Mouse (Mus musculus) cerebellum, adult 2 months (tissue): ENCODE results near the gene Iqce. TPM values are rescaled to one million over a fixed set of nuclear protein-coding genes. Genes with fewer than 3 reads are reported as not detected.
A peak's percentile ranks its signal among the peaks of the same experiment; 100 is the strongest.

Experiments used
- DNase-seq, 2 experiments: peaks; one replicate each; pipeline ENCODE4 v3.0.0; 2021
- H3K27ac ChIP-seq: fragments of 200-500 bp; 2 replicates; pipeline ENCODE4 v1.5.1; 2012; ENCODE audit warnings: low read length, control low read depth, inconsistent platforms; ENCODE audit not compliant: insufficient read depth
- H3K27me3 ChIP-seq: fragments of 200-500 bp; 2 replicates; pipeline ENCODE4 v1.6.1; 2012; ENCODE audit warnings: inconsistent platforms, mild to moderate bottlenecking, low read length, moderate library complexity; ENCODE audit not compliant: control insufficient read depth, insufficient read depth
- H3K4me1 ChIP-seq: fragments of 200-500 bp; 2 replicates; pipeline ENCODE4 v1.6.1; 2011; ENCODE audit warnings: low read length; ENCODE audit not compliant: control insufficient read depth, insufficient read depth
- H3K4me3 ChIP-seq: fragments of 200-500 bp; replicated peaks from 2 replicates; pipeline ENCODE3; 2011; ENCODE audit warnings: mild to moderate bottlenecking, low read depth, low read length, control low read depth; ENCODE audit not compliant: insufficient read depth
- CTCF ChIP-seq: fragments of 200-500 bp; IDR thresholded peaks from 2 replicates; pipeline ENCODE4 v1.5.1; 2011; ENCODE audit warnings: low read depth, mild to moderate bottlenecking, control low read depth, low read length, moderate library complexity, borderline replicate concordance; ENCODE audit not compliant: insufficient read depth
- POLR2A ChIP-seq: fragments of 200-500 bp; IDR thresholded peaks from 2 replicates; pipeline ENCODE4 v1.6.1; 2011; ENCODE audit warnings: low read length, control low read depth, borderline replicate concordance; ENCODE audit not compliant: insufficient read depth
- WGBS: fragments of 180-500 bp; shearing (Covaris S2); methylation state at CpG from one replicate; pipeline ENCODE4 v1.1.7; 2018; 5-methylcytosine and 5-hydroxymethylcytosine counted together
- polyA plus RNA-seq: library from polyadenylated mRNA; depleted of rRNA; stranded (reverse); fragments of >200 nt; gene quantifications from 2 replicates; pipeline ENCODE4 v1.2.3, GENCODE M21; 2012

The Iqce gene
- polyA plus RNA-seq, 1 experiment: 33.7 TPM

- WGBS: 39% methylated on average over 17 of the region's 17 CpGs
- Histone ChIP-seq H3K27ac (0 out of 2 replicates have a peak overlapping the region, but pooled peaks have one; percentile 2), H3K4me1 (peaks cover 8% of the 10 kb centered on the region), H3K27me3 (no peaks in the 10 kb centered on the region), H3K4me3 (no peak overlapping the region)
- no peak for TF ChIP-seq POLR2A
- TF ChIP-seq CTCF: no peak
- DNase-seq: peak in 1 of 2 experiments; percentile 48
These were observed 1.6 kb upstream of the Iqce start for GRCm38 (mm10) chr5:140703480-140704377.

GRCm38 (mm10) chr5:140702618-140703175 lies 519 bp upstream of the Iqce start:
- Histone ChIP-seq H3K4me3 (peak overlapping the region; percentile 59), H3K27me3 (no peaks in the 10 kb centered on the region), H3K4me1 (peaks cover 8% of the 10 kb centered on the region), H3K27ac (peak overlapping the region; percentile 17; the same call in 1 of the 2 replicates)
- TF ChIP-seq CTCF (no peak), POLR2A (no peak)
- 64% methylated on average over 19 of the region's 19 CpGs for WGBS
- DNase-seq: peak; percentile 18 to 38

GRCm38 (mm10) chr5:140701661-140702060 lies 517 bp downstream of the Iqce start:
- Histone ChIP-seq H3K27ac (0 out of 2 replicates have a peak overlapping the region, but pooled peaks have one; percentile 9), H3K4me3 (peak overlapping the region; percentile 59), H3K4me1 (peaks cover 8% of the 10 kb centered on the region), H3K27me3 (no peaks in the 10 kb centered on the region)
- no peak for TF ChIP-seq POLR2A
- TF ChIP-seq CTCF: no peak
- 1% methylated on average over 25 of the region's 25 CpGs for WGBS
- DNase-seq: no peak

- Histone ChIP-seq H3K27ac (no peak overlapping the region), H3K27me3 (no peaks in the 10 kb centered on the region), H3K4me3 (no peak overlapping the region), H3K4me1 (no peaks in the 10 kb centered on the region)
- 74% methylated on average over 9 of the region's 9 CpGs for WGBS
- TF ChIP-seq POLR2A: no peak
- TF ChIP-seq CTCF: no peak
- DNase-seq: peak in 1 of 2 experiments; percentile 15
These were observed 2.4 kb downstream of the Iqce start for GRCm38 (mm10) chr5:140699776-140700175.

- Histone ChIP-seq H3K27me3 (no peaks in the 10 kb centered on the region), H3K4me3 (no peak overlapping the region), H3K4me1 (no peaks in the 10 kb centered on the region), H3K27ac (no peak overlapping the region)
- no peak for DNase-seq
- TF ChIP-seq CTCF: no peak
- TF ChIP-seq POLR2A: no peak
- WGBS: 83% methylated on average over 7 of the region's 7 CpGs
These were observed 6.2 kb downstream of the Iqce start for GRCm38 (mm10) chr5:140695987-140696386.

- Histone ChIP-seq H3K27ac (no peak overlapping the region), H3K4me1 (no peaks in the 10 kb centered on the region), H3K27me3 (no peaks in the 10 kb centered on the region), H3K4me3 (no peak overlapping the region)
- 68% methylated on average over 3 of the region's 3 CpGs for WGBS
- no peak for DNase-seq
- TF ChIP-seq POLR2A (no peak), CTCF (no peak)
These were observed 13.7 kb downstream of the Iqce start for GRCm38 (mm10) chr5:140688434-140688833.

GRCm38 (mm10) chr5:140684343-140685148 lies 17.6 kb downstream of the Iqce start:
- Histone ChIP-seq H3K4me3 (no peak overlapping the region), H3K27me3 (no peaks in the 10 kb centered on the region), H3K4me1 (no peaks in the 10 kb centered on the region), H3K27ac (no peak overlapping the region)
- WGBS: 59% methylated on average over 16 of the region's 16 CpGs
- no peak for TF ChIP-seq POLR2A
- peak; percentile 83 for TF ChIP-seq CTCF
- DNase-seq: peak in 1 of 2 experiments; percentile 50
